Mouse (Mus musculus) T-helper 2 cell (primary cell): ENCODE data around the gene Zdhhc6.

Source experiments
- in situ Hi-C: fragments of 300-600 bp; cut with MboI, MseI; formaldehyde crosslinking; loops from one replicate; pipeline ENCODE4 v1.15.1; 2025; ENCODE audit warnings: high pct_unique_total_duplicates

Gene Zdhhc6

DNA sequence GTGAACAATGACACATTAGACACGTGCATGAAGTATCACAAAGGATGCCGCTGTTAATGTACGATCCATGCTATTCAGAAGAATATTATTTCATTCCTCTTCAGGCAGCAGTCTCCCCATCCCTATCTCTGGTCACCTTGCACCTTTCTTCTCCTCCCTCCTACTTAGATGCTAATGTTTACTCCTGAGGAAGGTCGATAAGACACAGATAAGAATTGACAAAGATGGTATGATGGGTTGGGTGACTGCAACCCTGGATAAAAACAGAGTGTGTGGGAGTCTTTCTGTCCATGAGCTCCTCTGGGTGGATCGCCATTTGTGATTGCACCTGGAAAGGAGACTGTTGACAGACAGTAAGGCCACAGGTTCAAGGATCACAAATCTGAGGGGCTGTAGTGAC is 57.3 kb downstream of the Zdhhc6 start:
- in situ Hi-C loops: loop anchor here (5.0 kb wide), 1 partner anchor 54 kb away; no protein-coding TSS in a partner anchor

DNA sequence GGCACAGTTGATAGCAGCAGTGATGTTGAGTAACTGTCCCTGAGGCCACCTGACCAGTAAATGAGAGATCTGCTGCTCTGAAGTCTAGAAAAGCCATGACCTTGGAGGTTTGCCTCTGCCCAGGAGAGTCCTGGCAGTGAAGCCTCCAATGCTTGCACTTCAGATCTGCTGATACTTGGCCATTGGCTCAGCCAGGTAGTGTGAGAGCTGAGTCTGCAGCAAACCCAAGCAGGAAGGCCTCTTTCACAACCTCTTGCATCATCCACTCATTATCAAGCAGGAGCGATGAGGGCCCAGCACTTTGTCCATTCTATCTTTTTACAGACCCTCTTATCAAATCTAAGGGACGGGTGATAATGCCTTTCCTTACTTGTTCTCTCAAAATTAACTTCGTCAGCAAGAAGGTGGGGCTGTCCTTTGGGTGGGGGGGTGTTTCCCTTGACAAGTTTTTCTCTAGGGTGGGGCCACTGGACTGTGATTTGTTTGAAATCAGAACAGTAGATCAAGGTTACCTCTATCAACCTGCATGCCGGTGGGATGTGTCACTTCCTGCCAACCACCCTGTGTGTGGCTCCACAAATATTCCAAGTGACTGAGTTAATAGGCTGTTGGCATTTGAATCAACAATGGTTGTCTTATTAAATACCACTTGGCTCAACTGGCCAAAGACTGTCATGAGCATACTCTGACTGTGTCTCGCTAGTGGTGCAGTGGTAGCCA is 58.0 kb downstream of the Zdhhc6 start:
- in situ Hi-C loops: loop anchor here (5.0 kb wide), 1 partner anchor 54 kb away; no protein-coding TSS in a partner anchor

DNA sequence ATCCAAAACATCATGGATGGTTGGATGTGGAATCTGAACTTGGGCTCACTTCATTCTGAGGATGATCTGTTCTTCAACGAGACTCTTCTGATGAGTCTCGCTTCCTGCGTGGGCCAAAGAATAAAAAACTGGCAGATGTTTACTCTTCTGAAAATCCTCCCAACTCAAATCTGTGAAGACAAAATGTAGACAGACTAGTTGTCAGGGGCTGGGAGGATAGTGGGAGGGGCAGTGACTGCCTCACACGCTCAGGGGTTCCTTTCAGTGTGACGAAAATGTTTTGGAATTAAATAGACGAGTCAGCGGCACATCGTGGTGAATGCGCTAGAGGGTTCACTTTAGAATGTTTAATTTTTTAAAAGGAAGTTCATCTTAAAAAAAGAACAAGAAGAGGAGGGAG is 59.7 kb downstream of the Zdhhc6 start:
- in situ Hi-C loops: loop anchor here (5.0 kb wide), 1 partner anchor 56 kb away; no protein-coding TSS in a partner anchor

DNA sequence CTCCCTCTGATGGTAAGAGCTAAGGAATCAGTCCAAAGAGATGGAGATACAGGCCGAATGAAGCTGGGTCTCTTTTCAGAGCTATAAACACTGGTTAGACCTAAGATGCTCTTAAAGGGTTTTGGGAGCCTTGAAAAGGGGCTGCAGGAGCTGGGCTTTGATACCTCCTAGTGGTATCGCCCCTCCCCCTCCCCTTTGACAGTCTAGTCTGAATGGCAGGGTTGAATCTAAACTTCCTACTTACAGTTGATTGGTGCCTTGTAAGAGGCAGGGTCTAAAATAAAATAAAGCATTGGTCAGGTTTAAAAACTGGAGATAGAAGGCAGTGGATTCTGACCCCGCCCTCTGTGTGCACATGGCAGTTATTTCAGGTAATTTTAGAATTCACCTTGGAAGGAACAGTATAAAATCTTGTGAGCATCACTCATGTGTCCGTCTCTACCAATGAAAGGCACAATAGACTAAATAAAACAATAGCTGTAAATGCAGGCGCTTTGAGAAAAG is 61.3 kb downstream of the Zdhhc6 start:
- in situ Hi-C loops: loop anchor here (5.0 kb wide), 1 partner anchor 58 kb away; no protein-coding TSS in a partner anchor

DNA sequence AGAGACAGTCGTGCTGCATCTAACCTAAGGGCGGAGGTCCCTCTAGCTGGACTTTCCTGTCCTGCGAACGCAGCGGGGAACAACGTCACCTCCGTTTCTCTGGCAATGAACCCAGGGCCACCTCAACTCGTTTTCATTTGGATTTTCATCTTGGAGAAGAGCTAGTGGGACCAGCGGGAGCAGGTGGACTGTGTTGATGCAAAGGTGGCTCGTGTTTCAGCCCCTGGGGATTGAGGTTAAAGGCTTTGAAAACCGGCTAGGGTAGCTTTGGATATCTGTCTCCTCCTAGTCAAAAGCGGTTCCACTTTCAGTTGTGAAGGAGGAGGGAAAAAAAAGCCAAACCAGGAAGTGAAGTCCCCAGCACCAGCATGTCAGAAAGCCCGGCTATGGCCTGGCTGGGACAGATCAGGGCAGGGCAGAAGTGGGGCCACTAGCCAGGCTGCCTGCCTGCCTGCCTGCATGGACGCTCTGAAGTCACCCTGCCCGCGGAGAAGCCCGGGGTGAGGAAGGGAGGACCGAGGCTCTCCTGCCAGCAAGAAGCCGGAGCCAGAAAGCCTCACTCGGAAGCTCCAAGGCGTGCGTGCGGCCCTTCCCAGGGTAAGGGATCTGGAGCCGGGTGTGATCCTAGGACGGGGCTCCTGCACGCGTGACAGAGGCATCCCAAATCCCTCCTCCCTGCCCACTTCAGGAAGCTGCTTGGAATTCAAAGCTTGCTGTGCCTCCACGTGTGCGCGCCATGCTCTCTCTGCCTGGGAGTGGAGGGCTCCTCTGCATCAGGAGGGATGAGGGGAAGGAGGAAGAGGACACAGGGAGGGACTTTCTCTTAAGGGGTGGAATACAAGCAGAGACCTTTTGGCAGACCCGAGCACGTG is 62.0 kb downstream of the Zdhhc6 start:
- in situ Hi-C loops: no loop called here

DNA sequence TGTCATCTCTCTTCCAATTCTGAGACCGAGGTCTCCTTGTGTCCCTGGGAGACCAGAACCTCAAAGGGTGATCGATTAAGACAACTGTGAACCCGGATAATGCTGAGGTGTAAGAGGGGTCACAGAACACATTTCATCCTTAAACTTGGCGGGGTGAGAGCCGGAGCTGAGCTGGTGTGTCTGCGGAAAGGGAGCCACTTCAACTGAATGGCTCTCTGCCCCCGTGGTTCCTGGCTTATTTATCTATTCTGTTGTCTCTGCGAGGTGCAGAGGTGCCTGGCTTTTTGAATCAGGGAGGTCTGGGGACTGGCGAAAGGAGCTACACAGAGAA is 62.6 kb downstream of the Zdhhc6 start:
- in situ Hi-C loops: no loop called here

DNA sequence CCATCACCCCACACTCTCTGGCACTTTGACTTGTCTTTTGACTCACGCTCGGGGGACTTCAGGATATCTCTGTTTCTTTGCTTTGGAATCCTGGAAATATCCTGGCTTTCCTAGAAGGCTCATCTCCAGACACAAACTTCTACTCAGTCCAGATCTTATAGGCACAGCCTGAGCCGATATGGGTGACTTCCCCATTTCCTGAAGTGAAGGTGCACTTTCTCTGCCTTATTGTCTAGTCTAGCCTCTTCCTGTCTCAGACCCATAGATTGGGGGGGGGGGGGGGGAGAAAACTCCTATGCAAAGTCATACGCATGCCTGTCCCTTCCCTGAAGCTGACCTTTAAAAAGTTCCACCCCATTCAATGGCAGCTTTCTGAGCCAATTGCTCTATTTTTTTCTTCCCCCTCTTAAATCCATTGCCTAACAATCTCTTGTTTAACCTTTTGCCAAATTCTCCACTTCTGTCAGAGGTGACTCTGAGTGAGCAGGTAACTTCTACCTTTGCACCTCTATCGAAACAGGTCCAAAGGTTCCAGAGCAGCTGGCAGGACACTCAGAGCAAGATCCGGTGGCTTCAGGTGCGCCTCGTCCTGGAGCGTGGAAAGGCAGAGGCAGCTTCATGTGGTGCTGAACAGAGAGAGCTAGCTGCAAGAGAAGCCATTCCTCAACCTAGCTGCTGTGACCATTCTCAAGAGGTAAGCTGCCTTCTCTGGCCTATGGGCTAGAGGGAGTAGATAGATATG is 64.3 kb downstream of the Zdhhc6 start, which contains the start of gene Acsl5:
Acsl5 (plus strand) TSS at position 556 of the 742 bp plus-strand sequence.
- in situ Hi-C loops: no loop called here

DNA sequence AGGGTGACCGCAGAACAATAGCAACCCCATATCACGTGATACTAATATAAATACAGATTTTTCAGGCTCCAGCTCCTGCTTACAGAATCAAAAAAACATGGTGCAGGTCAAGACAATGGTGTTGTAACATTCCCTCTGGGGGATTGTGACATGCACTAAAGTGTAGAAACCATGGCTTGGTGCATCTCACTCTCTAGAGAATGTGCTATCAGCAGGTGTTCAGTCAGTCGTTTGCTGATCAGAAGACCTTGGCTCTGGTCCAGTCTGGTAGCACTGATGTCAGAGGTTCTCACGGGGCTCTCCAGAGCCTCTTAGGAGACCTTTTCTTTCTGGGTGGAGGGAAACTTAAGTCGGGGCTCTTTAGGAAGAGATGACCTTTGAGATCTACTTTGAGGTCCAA is 65.4 kb downstream of the Zdhhc6 start:
- in situ Hi-C loops: no loop called here

DNA sequence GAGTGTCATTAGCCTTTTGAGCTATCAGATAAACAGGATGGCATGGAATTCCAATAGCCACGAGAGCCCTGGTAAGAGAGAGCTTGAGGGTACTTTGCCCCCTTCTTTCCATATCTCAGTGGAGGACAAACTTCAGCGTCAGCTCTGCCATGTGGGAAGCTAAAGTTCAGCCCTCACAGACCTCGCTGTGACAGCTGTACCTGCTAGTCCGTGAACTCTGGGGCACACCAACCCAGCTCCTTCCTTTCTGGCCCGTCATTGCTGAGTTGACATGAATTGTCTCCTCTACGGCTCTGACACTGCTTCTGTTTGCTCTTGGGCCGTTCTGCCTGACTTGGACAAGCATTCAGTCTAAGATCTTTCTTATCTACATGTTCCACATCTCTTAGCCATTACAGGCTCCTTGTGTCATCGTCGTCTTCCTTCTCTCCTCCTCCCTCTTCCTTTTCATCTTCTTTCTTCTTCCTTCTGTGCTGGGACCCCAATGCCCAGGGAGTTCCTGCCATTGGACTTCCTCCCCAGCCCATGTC is 67.8 kb downstream of the Zdhhc6 start:
- in situ Hi-C loops: no loop called here

DNA sequence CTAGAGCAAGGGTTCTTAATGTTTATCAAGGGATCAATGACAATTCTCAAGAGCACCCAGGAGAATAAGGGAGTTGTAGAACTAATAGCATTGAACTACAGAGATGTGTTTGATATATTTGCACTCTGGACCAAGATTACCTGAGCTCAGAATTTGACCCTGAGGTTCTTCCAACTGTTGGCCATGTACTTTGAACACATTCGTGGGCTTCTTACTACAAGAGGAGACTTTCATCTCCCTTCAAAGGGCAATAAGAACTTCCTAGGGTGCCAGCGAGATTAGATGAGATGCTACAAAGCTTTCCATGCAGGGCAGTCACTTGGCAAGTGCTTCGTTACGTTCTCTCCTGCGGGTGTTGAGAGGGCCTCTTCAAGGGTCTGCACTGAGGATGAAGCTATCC is 68.3 kb downstream of the Zdhhc6 start:
- in situ Hi-C loops: no loop called here

DNA sequence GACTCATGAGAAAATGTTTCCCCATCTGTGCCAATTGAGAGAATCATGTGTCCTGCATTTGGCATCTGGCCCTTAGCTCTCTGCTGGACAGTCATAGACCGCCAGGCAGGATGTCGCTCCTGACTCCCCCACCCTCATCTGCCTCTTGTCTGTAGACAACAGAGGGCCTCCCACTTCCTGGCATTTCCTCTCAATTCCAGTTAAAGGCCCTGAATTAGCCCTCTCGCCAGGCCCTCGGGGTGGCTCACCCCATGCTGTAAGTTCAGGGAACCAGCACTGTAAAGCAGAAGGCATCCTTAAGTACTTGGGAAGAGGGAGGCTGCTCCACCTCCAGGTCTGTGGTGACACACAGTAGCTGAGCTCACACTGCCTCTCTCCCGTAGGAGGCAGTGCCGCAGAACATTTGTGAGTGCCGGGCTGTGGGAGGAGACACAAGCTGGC is 71.0 kb downstream of the Zdhhc6 start:
- in situ Hi-C loops: no loop called here

DNA sequence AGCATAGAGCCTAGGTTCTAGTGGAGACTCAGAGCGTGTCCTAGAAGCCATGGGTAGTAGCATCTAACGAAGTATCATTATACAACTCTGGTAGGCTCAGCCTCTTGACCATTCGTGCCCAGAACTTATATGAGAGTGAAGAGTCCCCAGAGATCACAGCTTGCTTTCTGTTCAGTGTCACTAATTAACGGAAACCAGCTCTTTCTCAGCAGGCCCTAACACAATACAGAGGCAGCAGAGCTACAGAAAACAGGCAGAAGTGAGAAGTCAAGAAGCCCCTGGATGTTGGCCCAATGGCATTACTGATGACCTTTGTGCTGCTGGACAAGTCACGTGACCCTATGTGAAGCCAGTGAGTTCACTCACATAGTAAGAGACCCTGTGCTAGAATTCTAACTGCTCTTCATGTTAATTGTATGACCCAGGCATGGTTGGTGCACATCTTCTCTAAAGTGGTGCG is 74.6 kb downstream of the Zdhhc6 start, which contains the start of gene Gucy2g:
Gucy2g (minus strand) TSS at position 51 of the 460 bp plus-strand sequence.
- in situ Hi-C loops: no loop called here

DNA sequence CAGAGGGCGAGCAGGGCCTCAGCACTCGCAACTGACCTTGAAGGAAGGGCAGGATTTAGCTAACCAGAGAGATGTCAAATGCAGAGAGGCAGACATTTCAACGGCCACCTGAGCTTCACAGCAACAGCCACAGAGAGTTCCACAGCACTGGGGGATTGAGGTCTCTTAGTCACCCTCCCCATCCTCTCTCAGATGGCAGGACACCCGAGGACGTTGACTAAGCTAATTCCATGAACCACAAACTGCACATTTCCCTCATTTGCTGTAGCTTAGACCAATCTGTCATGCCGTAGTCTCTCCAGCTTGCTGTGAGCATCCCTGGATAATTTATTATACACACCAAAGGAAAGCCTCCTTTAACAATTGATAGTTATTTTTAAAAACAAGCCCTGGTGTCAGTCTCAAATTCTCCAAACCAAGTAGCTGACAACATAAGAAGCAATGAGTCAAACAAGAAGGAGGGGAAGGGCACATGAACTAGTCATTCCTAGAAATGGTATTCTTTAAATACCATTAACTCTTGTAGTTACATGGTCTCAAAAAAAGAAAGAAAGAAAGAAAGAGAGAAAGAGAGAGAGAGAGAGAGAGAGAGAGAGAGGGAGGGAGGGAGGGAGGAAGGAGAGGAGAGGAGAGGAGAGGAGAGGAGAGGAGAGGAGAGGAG is 75.9 kb downstream of the Zdhhc6 start:
- in situ Hi-C loops: no loop called here

DNA sequence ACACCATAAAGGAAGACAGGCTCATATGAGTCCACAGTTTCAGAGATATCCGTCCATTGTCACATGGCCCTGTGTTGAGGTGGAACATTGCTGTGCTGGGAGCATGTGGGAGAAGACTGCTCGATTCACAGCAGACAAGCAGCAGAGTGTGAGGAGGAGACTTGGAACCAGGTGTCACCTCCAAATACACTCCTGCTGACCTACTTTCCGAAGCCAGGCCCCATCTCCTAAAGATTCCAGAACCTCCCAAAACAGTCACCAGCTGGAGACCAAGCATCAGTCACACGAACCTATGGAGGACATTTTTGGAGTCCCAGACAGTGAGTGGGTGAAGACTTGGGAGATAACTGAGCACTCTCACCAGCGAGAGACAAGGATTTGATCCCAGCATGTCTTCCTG is 79.3 kb downstream of the Zdhhc6 start:
- in situ Hi-C loops: no loop called here

DNA sequence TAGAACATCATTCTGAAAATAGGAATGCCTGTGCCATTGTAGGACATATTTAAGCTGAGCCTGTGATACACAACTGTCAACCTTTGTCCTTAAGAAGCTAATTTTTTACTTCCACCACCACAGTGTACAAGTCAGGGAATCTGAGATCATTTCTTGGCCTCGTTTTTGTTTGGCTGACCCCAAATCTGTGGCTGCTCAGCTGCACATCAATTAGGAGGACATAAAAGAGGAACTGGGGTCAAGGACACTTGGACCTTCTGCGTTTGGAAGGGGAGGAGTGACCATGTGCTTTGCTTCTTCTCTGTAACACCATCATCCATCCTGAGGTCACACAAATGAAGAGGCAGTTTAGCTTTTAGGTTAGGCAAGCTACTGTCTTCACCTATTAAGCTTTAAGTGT is 79.8 kb downstream of the Zdhhc6 start:
- in situ Hi-C loops: no loop called here

DNA sequence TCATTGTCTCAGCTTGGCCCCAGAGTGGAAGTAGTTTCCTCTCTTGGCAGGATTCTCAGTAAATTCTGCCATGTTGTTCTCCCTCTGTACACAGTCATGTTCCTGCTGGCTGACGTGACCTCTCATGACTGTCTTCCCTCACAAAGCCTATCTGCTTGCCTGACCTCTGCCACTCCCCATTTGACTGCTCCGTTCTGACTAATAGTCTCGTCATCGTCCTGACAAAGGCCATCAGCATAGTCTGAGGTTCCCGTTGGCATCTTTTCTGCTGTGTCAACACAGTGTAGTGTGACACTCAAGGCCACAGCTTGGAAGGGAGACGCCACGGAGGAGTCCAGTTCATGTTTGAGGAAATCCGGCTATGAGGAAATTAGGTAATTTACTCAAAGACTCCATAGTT is 83.7 kb downstream of the Zdhhc6 start:
- in situ Hi-C loops: no loop called here

DNA sequence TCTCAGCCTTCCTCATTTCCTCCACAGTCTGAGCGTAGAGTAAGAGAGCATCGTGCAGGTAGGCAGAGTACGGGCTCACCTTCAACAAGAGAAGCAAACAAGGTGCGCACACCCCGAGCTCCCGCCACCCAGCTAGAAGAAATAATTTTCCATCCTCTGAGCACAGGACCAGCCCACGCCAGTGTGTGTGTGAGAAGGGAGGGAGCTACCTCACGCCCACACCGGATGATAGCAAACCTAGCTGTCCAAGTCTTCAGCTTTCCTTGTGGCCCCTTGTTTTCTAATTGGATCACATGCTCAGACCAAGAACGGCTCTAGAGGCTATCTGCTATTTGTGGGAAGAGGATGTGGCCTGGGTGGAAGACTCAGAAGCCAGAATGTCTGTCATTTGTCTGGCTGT is 84.8 kb downstream of the Zdhhc6 start:
- in situ Hi-C loops: no loop called here

DNA sequence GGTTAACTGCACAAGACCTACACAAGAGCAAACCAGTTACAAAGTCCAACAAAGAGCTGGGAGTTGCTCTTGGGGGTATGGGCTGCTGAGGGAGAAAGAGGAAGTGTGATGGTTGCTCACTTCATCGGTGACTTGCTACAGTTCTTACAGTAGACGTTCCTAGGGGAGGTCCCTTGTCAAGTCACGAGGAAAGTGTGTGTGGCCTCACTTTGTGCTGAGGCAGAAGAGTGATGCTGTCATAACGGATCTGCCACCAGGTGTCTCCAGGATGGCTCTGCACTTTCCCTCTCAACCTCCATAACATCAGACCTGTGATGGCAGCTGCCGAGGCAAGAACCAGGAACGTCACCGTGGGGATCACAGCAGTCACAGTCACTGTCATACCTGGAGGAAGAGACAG is 88.7 kb downstream of the Zdhhc6 start:
- in situ Hi-C loops: no loop called here

DNA sequence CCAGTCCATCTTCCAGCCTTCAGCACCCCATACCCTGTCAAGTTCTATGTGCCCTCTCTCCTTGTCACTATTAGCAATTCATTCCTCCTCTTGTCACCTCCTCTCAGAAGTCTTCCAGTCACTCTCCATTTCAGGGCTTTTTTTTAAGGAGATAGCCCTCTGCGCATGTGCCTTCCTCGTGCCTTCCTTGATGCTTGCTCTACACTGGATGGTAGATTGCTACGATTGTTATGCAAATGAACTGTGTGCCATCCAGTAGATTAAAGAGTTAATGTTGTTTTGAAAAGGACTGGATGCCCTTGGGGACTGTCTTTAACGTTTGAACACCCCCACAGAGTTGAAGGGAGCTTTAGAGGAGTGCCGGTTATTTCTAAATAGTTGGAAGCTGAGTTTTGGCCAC is 89.2 kb downstream of the Zdhhc6 start:
- in situ Hi-C loops: no loop called here

DNA sequence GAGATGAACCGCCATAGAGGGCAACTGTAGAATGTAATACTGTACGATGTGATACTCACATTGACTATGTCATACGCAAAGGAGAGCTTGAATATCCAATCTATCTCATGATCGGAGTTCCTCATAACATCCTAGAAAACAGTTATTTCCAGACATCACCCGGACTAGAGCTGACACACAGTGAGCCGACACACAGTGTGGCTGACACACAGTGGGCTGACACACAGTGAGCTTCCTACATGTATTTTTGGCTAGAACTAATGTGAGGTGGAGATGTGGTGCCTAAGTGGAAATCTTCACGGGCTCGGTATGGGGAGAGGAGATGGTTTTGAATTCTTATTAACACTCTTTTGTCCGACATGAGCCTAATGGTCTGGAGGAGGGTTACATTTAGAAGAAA is 93.6 kb downstream of the Zdhhc6 start:
- in situ Hi-C loops: no loop called here
